Mouse (Mus musculus): ENCODE data around the gene Steap3.

GRCm38 (mm10) chr1:120253751-120254150 lies 18.8 kb downstream of the Steap3 start:
- TF ChIP-seq POLR2A (IDR thresholded peaks at IDR 0.05; ENCODE audit: borderline replicate concordance, extremely low read depth, low read depth, low read length) (no peak), CTCF (IDR thresholded peaks at IDR 0.05; ENCODE audit: insufficient read depth, low read length) (no peak)

Measured in lung, adult 2 months (tissue).